Mouse (Mus musculus) ES-E14 (cell line): Measurements from ENCODE around the gene Apmap.

Experiments
- CHD2 ChIP-seq: IDR thresholded peaks from 2 replicates; pipeline ENCODE4 v1.6.1; 2014; ENCODE audit warnings: mild to moderate bottlenecking, low read depth, low read length, inconsistent platforms
- HCFC1 ChIP-seq: IDR thresholded peaks from 2 replicates; pipeline ENCODE4 v1.6.1; 2012; ENCODE audit warnings: low read length, inconsistent platforms, borderline replicate concordance; ENCODE audit not compliant: insufficient read depth
- MAFK ChIP-seq: IDR thresholded peaks from 2 replicates; pipeline ENCODE4 v1.6.1; 2014; ENCODE audit warnings: mild to moderate bottlenecking, low read depth, low read length, inconsistent platforms; ENCODE audit not compliant: insufficient read depth
- ZC3H11A ChIP-seq: IDR thresholded peaks from 2 replicates; pipeline ENCODE4 v1.6.1; 2012; ENCODE audit warnings: low read depth, mild to moderate bottlenecking, inconsistent platforms, low read length, borderline replicate concordance
- ZNF384 ChIP-seq: IDR thresholded peaks from 2 replicates; pipeline ENCODE4 v1.6.1; 2012; ENCODE audit warnings: low read depth, low read length, inconsistent platforms

- TF ChIP-seq CHD2 (no peak), MAFK (no peak), HCFC1 (no peak), ZC3H11A (no peak), ZNF384 (no peak)
Measured at GRCm38 (mm10) chr2:150576256-150576655, 32.1 kb downstream of the Apmap start.
